Mouse (Mus musculus) liver, embryonic 15.5 days (tissue): ENCODE results near the gene Mybbp1a. TPM values are rescaled to one million over a fixed set of nuclear protein-coding genes. Genes with fewer than 3 reads are reported as not detected.

ENCODE experiments used
- ATAC-seq: fragments of 200-750 bp; cut with Nextera tagmentation; 2 replicates; pipeline ENCODE4 v1.8.0; 2017; ENCODE audit warnings: moderate number of reproducible peaks, mild to moderate bottlenecking, moderate library complexity; ENCODE audit not compliant: insufficient read depth
- H3K27ac ChIP-seq: fragments of 300-500 bp; sonication (generic); replicated peaks from 2 replicates; pipeline ENCODE4 v1.5.1; 2015; ENCODE audit warnings: mild to moderate bottlenecking, inconsistent platforms
- H3K27me3 ChIP-seq: fragments of 300-500 bp; sonication (generic); 2 replicates; pipeline ENCODE4 v1.6.1; 2015; ENCODE audit warnings: mild to moderate bottlenecking, inconsistent platforms
- H3K36me3 ChIP-seq: fragments of 300-500 bp; sonication (generic); replicated peaks from 2 replicates; pipeline ENCODE4 v1.6.1; 2015; ENCODE audit warnings: moderate library complexity, mild to moderate bottlenecking, inconsistent platforms
- H3K4me1 ChIP-seq: fragments of 300-500 bp; sonication (generic); replicated peaks from 2 replicates; pipeline ENCODE4 v1.6.1; 2015; ENCODE audit warnings: inconsistent platforms
- H3K4me2 ChIP-seq: fragments of 300-500 bp; sonication (generic); 2 replicates; pipeline ENCODE4 v1.6.1; 2015; ENCODE audit warnings: moderate library complexity, mild to moderate bottlenecking, inconsistent platforms
- H3K4me3 ChIP-seq: fragments of 300-500 bp; sonication (generic); replicated peaks from 2 replicates; pipeline ENCODE4 v1.5.1; 2015; ENCODE audit warnings: mild to moderate bottlenecking, inconsistent platforms
- H3K9ac ChIP-seq: fragments of 300-500 bp; sonication (generic); 2 replicates; pipeline ENCODE4 v1.6.1; 2015; ENCODE audit warnings: moderate library complexity, mild to moderate bottlenecking, inconsistent platforms
- H3K9me3 ChIP-seq: fragments of 300-500 bp; sonication (generic); replicated peaks from 2 replicates; pipeline ENCODE4 v1.6.1; 2016; ENCODE audit warnings: inconsistent platforms
- WGBS: fragments of 180-500 bp; shearing (Covaris S2); methylation state at CpG from one replicate; pipeline ENCODE4 v1.1.7; 2015; ENCODE audit warnings: mixed read lengths; ENCODE audit not compliant: insufficient replicate concordance; 5-methylcytosine and 5-hydroxymethylcytosine counted together
- polyA plus RNA-seq: library from polyadenylated mRNA; unstranded; fragments of >200 nt; fragmentation: Nextera tagmentation; extraction: Ambion mirVana; gene quantifications from 2 replicates; pipeline ENCODE4 v1.2.1, GENCODE M21; 2015

Gene Mybbp1a
- polyA plus RNA-seq, 1 experiment from 2014 or later: 66.0 TPM

GRCm38 (mm10) chr11:72468525-72468924 lies 27.4 kb downstream of the Mybbp1a start:
- Histone ChIP-seq H3K27ac (peak overlapping the region; percentile 45; the same call in 1 of the 2 replicates), H3K36me3 (no peaks in the 10 kb centered on the region), H3K4me3 (no peak overlapping the region), H3K9me3 (no peaks in the 10 kb centered on the region), H3K4me1 (peaks cover 74% of the 10 kb centered on the region), H3K27me3 (no peaks in the 10 kb centered on the region), H3K9ac (no peak overlapping the region), H3K4me2 (no peak overlapping the region)
- no peak for ATAC-seq
- 57% methylated on average over 5 of the region's 5 CpGs for WGBS

- 31% methylated on average over 5 of the region's 5 CpGs for WGBS
- no peak overlapping the region for H3K4me3 ChIP-seq
- no peaks in the 10 kb centered on the region for H3K36me3 ChIP-seq
- H3K27ac ChIP-seq: peak overlapping the region; percentile 33; the same call in 1 of the 2 replicates
- no peak overlapping the region for H3K9ac ChIP-seq
- ATAC-seq: peak; percentile 30
- H3K4me1 ChIP-seq: peaks cover 81% of the 10 kb centered on the region
- no peak overlapping the region for H3K4me2 ChIP-seq
- no peaks in the 10 kb centered on the region for H3K27me3 ChIP-seq
- H3K9me3 ChIP-seq: no peaks in the 10 kb centered on the region
Measured at GRCm38 (mm10) chr11:72469217-72469616, 28.1 kb downstream of the Mybbp1a start.

GRCm38 (mm10) chr11:72470004-72470403 lies 28.8 kb downstream of the Mybbp1a start:
- Histone ChIP-seq H3K27me3 (no peaks in the 10 kb centered on the region), H3K36me3 (no peaks in the 10 kb centered on the region), H3K4me2 (no peak overlapping the region), H3K9ac (no peak overlapping the region), H3K4me3 (no peak overlapping the region), H3K27ac (peak overlapping the region; percentile 31; the same call in 1 of the 2 replicates), H3K4me1 (peaks cover 88% of the 10 kb centered on the region), H3K9me3 (no peaks in the 10 kb centered on the region)
- no peak for ATAC-seq
- WGBS: 42% methylated on average over 4 of the region's 4 CpGs

GRCm38 (mm10) chr11:72471381-72471780 lies 30.2 kb downstream of the Mybbp1a start:
- peaks cover 90% of the 10 kb centered on the region for H3K4me1 ChIP-seq
- no peaks in the 10 kb centered on the region for H3K27me3 ChIP-seq
- WGBS: 78% methylated on average over 6 of the region's 6 CpGs
- H3K4me3 ChIP-seq: no peak overlapping the region
- ATAC-seq: no peak
- H3K27ac ChIP-seq: no peak overlapping the region
- no peaks in the 10 kb centered on the region for H3K9me3 ChIP-seq
- no peak overlapping the region for H3K4me2 ChIP-seq
- H3K9ac ChIP-seq: no peak overlapping the region
- no peaks in the 10 kb centered on the region for H3K36me3 ChIP-seq

GRCm38 (mm10) chr11:72473540-72473939 lies 32.4 kb downstream of the Mybbp1a start:
- Histone ChIP-seq H3K4me3 (no peak overlapping the region), H3K4me1 (peaks cover 87% of the 10 kb centered on the region), H3K27me3 (no peaks in the 10 kb centered on the region), H3K9ac (no peak overlapping the region), H3K36me3 (no peaks in the 10 kb centered on the region), H3K27ac (no peak overlapping the region), H3K4me2 (no peak overlapping the region), H3K9me3 (no peaks in the 10 kb centered on the region)
- WGBS: 68% methylated on average over 4 of the region's 4 CpGs
- no peak for ATAC-seq

GRCm38 (mm10) chr11:72474926-72475325 lies 33.8 kb downstream of the Mybbp1a start:
- no peak overlapping the region for H3K4me3 ChIP-seq
- H3K9ac ChIP-seq: no peak overlapping the region
- H3K27ac ChIP-seq: peak overlapping the region; percentile 78
- peaks cover 86% of the 10 kb centered on the region for H3K4me1 ChIP-seq
- ATAC-seq: peak; percentile 69
- 41% methylated on average over 3 of the region's 3 CpGs for WGBS
- H3K4me2 ChIP-seq: peak overlapping the region; percentile 32; the same call in 1 of the 2 replicates
- no peaks in the 10 kb centered on the region for H3K27me3 ChIP-seq
- no peaks in the 10 kb centered on the region for H3K36me3 ChIP-seq
- no peaks in the 10 kb centered on the region for H3K9me3 ChIP-seq

GRCm38 (mm10) chr11:72475408-72475807 lies 34.3 kb downstream of the Mybbp1a start:
- ATAC-seq: peak; percentile 47
- no peaks in the 10 kb centered on the region for H3K36me3 ChIP-seq
- H3K4me2 ChIP-seq: peak overlapping the region; percentile 30
- 12% methylated on average over 7 of the region's 7 CpGs for WGBS
- H3K9me3 ChIP-seq: no peaks in the 10 kb centered on the region
- H3K27ac ChIP-seq: peak overlapping the region; percentile 78
- no peak overlapping the region for H3K9ac ChIP-seq
- H3K4me1 ChIP-seq: peaks cover 85% of the 10 kb centered on the region
- no peaks in the 10 kb centered on the region for H3K27me3 ChIP-seq
- no peak overlapping the region for H3K4me3 ChIP-seq

- WGBS: 24% methylated on average over 7 of the region's 7 CpGs
- H3K4me1 ChIP-seq: peaks cover 86% of the 10 kb centered on the region
- no peak overlapping the region for H3K9ac ChIP-seq
- no peak overlapping the region for H3K27ac ChIP-seq
- H3K4me2 ChIP-seq: peak overlapping the region; percentile 30
- H3K36me3 ChIP-seq: no peaks in the 10 kb centered on the region
- no peak overlapping the region for H3K4me3 ChIP-seq
- H3K27me3 ChIP-seq: no peaks in the 10 kb centered on the region
- no peak for ATAC-seq
- no peaks in the 10 kb centered on the region for H3K9me3 ChIP-seq
Measured at GRCm38 (mm10) chr11:72476074-72476625, 35.0 kb downstream of the Mybbp1a start.

- Histone ChIP-seq H3K27ac (no peak overlapping the region; the same call in 1 of the 2 replicates), H3K27me3 (no peaks in the 10 kb centered on the region), H3K4me1 (peaks cover 91% of the 10 kb centered on the region), H3K4me3 (no peak overlapping the region), H3K9me3 (no peaks in the 10 kb centered on the region), H3K4me2 (no peak overlapping the region), H3K36me3 (no peaks in the 10 kb centered on the region), H3K9ac (no peak overlapping the region)
- 38% methylated on average over 5 of the region's 5 CpGs for whole genome bisulfite sequencing
- ATAC-seq: no peak
Measured at GRCm38 (mm10) chr11:72477182-72477581, 36.0 kb downstream of the Mybbp1a start.

GRCm38 (mm10) chr11:72477653-72478052 lies 36.5 kb downstream of the Mybbp1a start:
- Histone ChIP-seq H3K4me1 (peaks cover 91% of the 10 kb centered on the region), H3K4me2 (no peak overlapping the region), H3K9me3 (no peaks in the 10 kb centered on the region), H3K9ac (no peak overlapping the region), H3K27me3 (no peaks in the 10 kb centered on the region), H3K36me3 (no peaks in the 10 kb centered on the region), H3K27ac (no peak overlapping the region; the same call in 1 of the 2 replicates), H3K4me3 (no peak overlapping the region)
- no peak for ATAC-seq
- 70% methylated on average over 1 of the region's 1 CpGs for WGBS

GRCm38 (mm10) chr11:72478228-72478627 lies 37.1 kb downstream of the Mybbp1a start:
- Histone ChIP-seq H3K4me2 (no peak overlapping the region), H3K27ac (peak overlapping the region; percentile 38; the same call in 1 of the 2 replicates), H3K4me1 (peaks cover 94% of the 10 kb centered on the region), H3K9me3 (no peaks in the 10 kb centered on the region), H3K36me3 (no peaks in the 10 kb centered on the region), H3K27me3 (no peaks in the 10 kb centered on the region), H3K9ac (no peak overlapping the region), H3K4me3 (no peak overlapping the region)
- ATAC-seq: no peak
- 48% methylated on average over 6 of the region's 6 CpGs for WGBS

GRCm38 (mm10) chr11:72479499-72479898 lies 38.3 kb downstream of the Mybbp1a start:
- H3K4me1 ChIP-seq: peaks cover 95% of the 10 kb centered on the region
- H3K36me3 ChIP-seq: no peaks in the 10 kb centered on the region
- no peak overlapping the region for H3K4me2 ChIP-seq
- H3K27ac ChIP-seq: no peak overlapping the region
- ATAC-seq: no peak
- H3K9me3 ChIP-seq: no peaks in the 10 kb centered on the region
- no peaks in the 10 kb centered on the region for H3K27me3 ChIP-seq
- H3K4me3 ChIP-seq: no peak overlapping the region
- no peak overlapping the region for H3K9ac ChIP-seq
- WGBS: 35% methylated on average over 2 of the region's 2 CpGs
